Mouse (Mus musculus) cerebellum, adult 2 months (tissue): ENCODE results near the gene Ccr7.

Experiments
- CTCF ChIP-seq: fragments of 200-500 bp; IDR thresholded peaks from 2 replicates; pipeline ENCODE4 v1.5.1; 2011; ENCODE audit warnings: low read depth, mild to moderate bottlenecking, control low read depth, low read length, moderate library complexity, borderline replicate concordance; ENCODE audit not compliant: insufficient read depth
- POLR2A ChIP-seq: fragments of 200-500 bp; IDR thresholded peaks from 2 replicates; pipeline ENCODE4 v1.6.1; 2011; ENCODE audit warnings: low read length, control low read depth, borderline replicate concordance; ENCODE audit not compliant: insufficient read depth

DNA sequence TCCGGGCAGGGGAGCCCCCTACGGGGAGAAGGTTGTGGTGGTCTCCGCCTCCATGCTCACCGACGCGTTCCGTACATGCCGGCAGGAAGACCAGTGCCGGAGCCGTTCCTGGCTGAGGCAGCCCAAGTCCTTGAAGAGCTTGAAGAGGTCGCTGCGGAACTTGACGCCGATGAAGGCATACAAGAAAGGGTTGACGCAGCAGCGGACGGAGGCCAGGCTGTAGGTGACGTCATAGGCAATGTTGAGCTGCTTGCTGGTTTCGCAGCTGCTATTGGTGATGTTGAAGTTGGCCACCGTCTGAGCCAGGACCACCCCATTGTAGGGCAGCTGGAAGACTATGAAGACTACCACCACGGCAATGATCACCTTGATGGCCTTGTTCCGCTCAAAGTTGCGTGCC, 9.9 kb downstream of the Ccr7 start:
- TF ChIP-seq CTCF = no peak
- TF ChIP-seq POLR2A = no peak
